Mouse (Mus musculus): ENCODE measurements around the gene Dohh. TPM values are rescaled to one million over a fixed set of nuclear protein-coding genes. Genes with fewer than 3 reads are reported as not detected.

Dohh gene
- polyA plus RNA-seq, 1 experiment from 2014 or later, result 94.0 TPM

Small RNAs within 50 kb of the gene (microRNA-seq; reads per million reads assigned to microRNA genes)
- gene Mir1191b (1.1 reads per million), gene Mir6913 (not detected)

Other genes starting within 250 kb of the Dohh start
- 15.3 and 16.2 TPM in 2 replicates for gene Zbtb7a, start 249.2 kb upstream of the Dohh start, polyA plus RNA-seq (2015; fragmentation: Nextera tagmentation; extraction: Ambion mirVana)
- gene Pias4, start 216.5 kb upstream of the Dohh start, polyA plus RNA-seq (2015; fragmentation: Nextera tagmentation; extraction: Ambion mirVana), result 52.2 and 61.2 TPM in 2 replicates
- gene Eef2, start 207.8 kb upstream of the Dohh start, polyA plus RNA-seq (2015; fragmentation: Nextera tagmentation; extraction: Ambion mirVana), result 532 and 536 TPM in 2 replicates
- gene Dapk3, start 201.4 kb upstream of the Dohh start, polyA plus RNA-seq (2015; fragmentation: Nextera tagmentation; extraction: Ambion mirVana), result 69.7 and 70.1 TPM in 2 replicates
- gene 4930442H23Rik, start 200.6 kb upstream of the Dohh start, polyA plus RNA-seq (2015; fragmentation: Nextera tagmentation; extraction: Ambion mirVana), result 0.13 and 0.31 TPM in 2 replicates
- gene Nmrk2, start 182.4 kb upstream of the Dohh start, polyA plus RNA-seq (2015; fragmentation: Nextera tagmentation; extraction: Ambion mirVana), result 0.10 TPM in 1 of 2 replicates, not detected in the other
- gene Atcay, start 153.6 kb upstream of the Dohh start, polyA plus RNA-seq (2015; fragmentation: Nextera tagmentation; extraction: Ambion mirVana), result 80.6 and 85.5 TPM in 2 replicates
- 30.3 and 34.0 TPM in 2 replicates for gene Zfr2, start 151.3 kb upstream of the Dohh start, polyA plus RNA-seq (2015; fragmentation: Nextera tagmentation; extraction: Ambion mirVana)
- gene Matk, start 131.5 kb upstream of the Dohh start, polyA plus RNA-seq (2015; fragmentation: Nextera tagmentation; extraction: Ambion mirVana), result 43.8 and 49.7 TPM in 2 replicates
- 121 and 144 TPM in 2 replicates for gene Mrpl54, start 117.5 kb upstream of the Dohh start, polyA plus RNA-seq (2015; fragmentation: Nextera tagmentation; extraction: Ambion mirVana)
- gene Apba3, start 117.5 kb upstream of the Dohh start, polyA plus RNA-seq (2015; fragmentation: Nextera tagmentation; extraction: Ambion mirVana), result 38.3 and 38.6 TPM in 2 replicates
- gene Tjp3, start 92.8 kb upstream of the Dohh start, polyA plus RNA-seq (2015; fragmentation: Nextera tagmentation; extraction: Ambion mirVana), result 5.9 and 6.2 TPM in 2 replicates
- gene Pip5k1c, start 91.5 kb upstream of the Dohh start, polyA plus RNA-seq (2015; fragmentation: Nextera tagmentation; extraction: Ambion mirVana), result 130 and 151 TPM in 2 replicates
- gene Cactin, start 63.3 kb upstream of the Dohh start, polyA plus RNA-seq (2015; fragmentation: Nextera tagmentation; extraction: Ambion mirVana), result 33.8 and 35.1 TPM in 2 replicates
- gene Tbxa2r, start 55.7 kb upstream of the Dohh start, polyA plus RNA-seq (2015; fragmentation: Nextera tagmentation; extraction: Ambion mirVana), result 4.7 and 5.2 TPM in 2 replicates
- not detected in 2 replicates for gene Gipc3, start 41.2 kb upstream of the Dohh start, polyA plus RNA-seq (2015; fragmentation: Nextera tagmentation; extraction: Ambion mirVana)
- 39.0 and 39.9 TPM in 2 replicates for gene Hmg20b, start 33.9 kb upstream of the Dohh start, polyA plus RNA-seq (2015; fragmentation: Nextera tagmentation; extraction: Ambion mirVana)
- gene Mfsd12, start 26.9 kb upstream of the Dohh start, polyA plus RNA-seq (2015; fragmentation: Nextera tagmentation; extraction: Ambion mirVana), result 21.0 and 21.1 TPM in 2 replicates
- gene 4930404N11Rik, start 18.6 kb upstream of the Dohh start, polyA plus RNA-seq (2015; fragmentation: Nextera tagmentation; extraction: Ambion mirVana), result 1.1 TPM in 2 replicates
- gene Fzr1, start 5.9 kb upstream of the Dohh start, polyA plus RNA-seq (2015; fragmentation: Nextera tagmentation; extraction: Ambion mirVana), result 147 and 152 TPM in 2 replicates
- 6.2 and 6.6 TPM in 2 replicates for gene Gm48551, start within 50 bp of the Dohh start, polyA plus RNA-seq (2015; fragmentation: Nextera tagmentation; extraction: Ambion mirVana)
- gene Gm48552, start 4.6 kb downstream of the Dohh start, polyA plus RNA-seq (2015; fragmentation: Nextera tagmentation; extraction: Ambion mirVana), result 2.1 and 2.7 TPM in 2 replicates
- 1.4 and 1.8 TPM in 2 replicates for gene Smim24, start 8.6 kb downstream of the Dohh start, polyA plus RNA-seq (2015; fragmentation: Nextera tagmentation; extraction: Ambion mirVana)
- 26.6 and 28.0 TPM in 2 replicates for gene Nfic, start 71.2 kb downstream of the Dohh start, polyA plus RNA-seq (2015; fragmentation: Nextera tagmentation; extraction: Ambion mirVana)
- 70.0 and 77.6 TPM in 2 replicates for gene Celf5, start 98.3 kb downstream of the Dohh start, polyA plus RNA-seq (2015; fragmentation: Nextera tagmentation; extraction: Ambion mirVana)
- gene Ncln, start 112.0 kb downstream of the Dohh start, polyA plus RNA-seq (2015; fragmentation: Nextera tagmentation; extraction: Ambion mirVana), result 66.5 and 72.7 TPM in 2 replicates
- gene S1pr4, start 115.7 kb downstream of the Dohh start, polyA plus RNA-seq (2015; fragmentation: Nextera tagmentation; extraction: Ambion mirVana), result 0.83 and 0.86 TPM in 2 replicates
- 1.1 and 1.2 TPM in 2 replicates for gene Gna15, start 139.8 kb downstream of the Dohh start, polyA plus RNA-seq (2015; fragmentation: Nextera tagmentation; extraction: Ambion mirVana)
- gene Gna11, start 160.8 kb downstream of the Dohh start, polyA plus RNA-seq (2015; fragmentation: Nextera tagmentation; extraction: Ambion mirVana), result 94.3 and 109 TPM in 2 replicates
- 820 and 884 TPM in 2 replicates for gene Aes, start 175.1 kb downstream of the Dohh start, polyA plus RNA-seq (2015; fragmentation: Nextera tagmentation; extraction: Ambion mirVana)
- 46.6 and 46.9 TPM in 2 replicates for gene Tle2, start 190.1 kb downstream of the Dohh start, polyA plus RNA-seq (2015; fragmentation: Nextera tagmentation; extraction: Ambion mirVana)
- gene Tle6, start 216.6 kb downstream of the Dohh start, polyA plus RNA-seq (2015; fragmentation: Nextera tagmentation; extraction: Ambion mirVana), result 8.7 and 9.8 TPM in 2 replicates
- gene BC025920, start 221.8 kb downstream of the Dohh start, polyA plus RNA-seq (2015; fragmentation: Nextera tagmentation; extraction: Ambion mirVana), result 1.7 and 2.1 TPM in 2 replicates
- gene Sirt6, start 243.4 kb downstream of the Dohh start, polyA plus RNA-seq (2015; fragmentation: Nextera tagmentation; extraction: Ambion mirVana), result 49.0 and 49.1 TPM in 2 replicates
- 19.4 and 23.6 TPM in 2 replicates for gene Ankrd24, start 244.1 kb downstream of the Dohh start, polyA plus RNA-seq (2015; fragmentation: Nextera tagmentation; extraction: Ambion mirVana)

Measured in hindbrain, embryonic 15.5 days (tissue).